In genomic region chr14:54501365-54501764, GRCm38 (mm10) we compare ENCODE assay signal across 26 mouse cellular contexts. TPM values are rescaled to one million over a fixed set of nuclear protein-coding genes. Genes with fewer than 3 reads are reported as not detected.
"Had no signal": no experiment of that assay in that cellular context is flagged by ENCODE, and none has a peak within 500 bp of the region (broad histone marks: within the 10 kb centered on the region; RNA-seq: fewer than 3 reads in every experiment).

No protein-coding gene starts in this region.

- H3K4me2 ChIP-seq: heart, embryonic 12.5 days; hindbrain, embryonic 14.5 days; intestine, embryonic 15.5 days; limb, embryonic 12.5 days; liver, embryonic 11.5 days; liver, embryonic 13.5 days; liver, embryonic 15.5 days had no signal

- H3K9ac ChIP-seq: heart, embryonic 12.5 days; hindbrain, embryonic 14.5 days; intestine, embryonic 15.5 days; limb, embryonic 12.5 days; liver, embryonic 13.5 days; liver, embryonic 15.5 days had no signal

- H3K4me1 ChIP-seq: heart, embryonic 10.5 days; heart, embryonic 12.5 days; intestine, embryonic 15.5 days; limb, embryonic 10.5 days; limb, embryonic 12.5 days; liver, embryonic 13.5 days; liver, embryonic 15.5 days had no signal

- H3K36me3 ChIP-seq: intestine, embryonic 15.5 days; liver, embryonic 15.5 days had no signal

- H3K27me3 ChIP-seq: heart, embryonic 12.5 days; intestine, embryonic 15.5 days; limb, embryonic 12.5 days; liver, embryonic 13.5 days; liver, embryonic 15.5 days had no signal

- H3K27ac ChIP-seq: gastrocnemius, adult 2 months; heart, adult 2 months; heart, embryonic 10.5 days; hindbrain, embryonic 14.5 days; intestine, embryonic 15.5 days; layer of hippocampus, adult 2 months; left cerebral cortex, adult 2 months; limb, embryonic 10.5 days; limb, embryonic 12.5 days; liver, embryonic 13.5 days; liver, embryonic 15.5 days had no signal

- H3K4me3 ChIP-seq: gastrocnemius, adult 2 months; heart, adult 2 months; heart, embryonic 10.5 days; heart, embryonic 12.5 days; intestine, embryonic 15.5 days; layer of hippocampus, adult 2 months; left cerebral cortex, adult 2 months; limb, embryonic 10.5 days; limb, embryonic 12.5 days; liver, embryonic 13.5 days; liver, embryonic 15.5 days had no signal

- ATAC-seq: hindbrain, embryonic 16.5 days; inflammation-experienced regulatory T-cells, adult 6 months; intestine, embryonic 15.5 days; intestine, postnatal 0 days had no signal

- H3K9me3 ChIP-seq: heart, embryonic 10.5 days; intestine, embryonic 15.5 days; limb, embryonic 10.5 days; limb, embryonic 12.5 days; liver, embryonic 13.5 days; liver, embryonic 15.5 days had no signal

- DNase-seq: gastrocnemius, adult 2 months; gastrocnemius, postnatal 10 days; gastrocnemius, postnatal 25 days; heart, adult 2 months; heart, postnatal 10 days; heart, postnatal 4 days; kidney, adult 18-20 months; kidney, adult 8-10 months; kidney, postnatal 10 days; kidney, postnatal 25 days; kidney, postnatal 4 days; liver; liver, embryonic 13.5 days had no signal

RNA-seq across cellular contexts. Expression of gene Rem2, which starts 25.5 kb away (rescaled TPM):
- polyA plus RNA-seq: heart, adult 2 months had no signal
